Mouse (Mus musculus) intestine, postnatal 0 days (tissue): ENCODE results near the gene Olfr791. TPM values are rescaled to one million over a fixed set of nuclear protein-coding genes. Genes with fewer than 3 reads are reported as not detected.

Source experiments
- ATAC-seq: fragments of 200-750 bp; cut with Nextera tagmentation; 2 replicates; pipeline ENCODE4 v1.8.0; 2017; ENCODE audit warnings: mild to moderate bottlenecking, moderate TSS enrichment, moderate library complexity
- H3K27ac ChIP-seq: fragments of 300-500 bp; sonication (generic); 2 replicates; pipeline ENCODE4 v1.5.1; 2014; ENCODE audit warnings: mild to moderate bottlenecking, low read depth, low read length, moderate library complexity
- H3K27me3 ChIP-seq: fragments of 300-500 bp; sonication (generic); replicated peaks from 2 replicates; pipeline ENCODE4 v1.6.1; 2014; ENCODE audit warnings: low read length, mixed read lengths; ENCODE audit not compliant: control insufficient read depth, insufficient read depth
- H3K36me3 ChIP-seq: fragments of 300-500 bp; sonication (generic); 2 replicates; pipeline ENCODE4 v1.6.1; 2014; ENCODE audit warnings: mild to moderate bottlenecking, moderate library complexity; ENCODE audit not compliant: control insufficient read depth, insufficient read depth
- H3K4me1 ChIP-seq: fragments of 300-500 bp; sonication (generic); replicated peaks from 2 replicates; pipeline ENCODE4 v1.6.1; 2014; ENCODE audit warnings: antibody characterized with exemption, low read length, mixed read lengths; ENCODE audit not compliant: control insufficient read depth, insufficient read depth
- H3K4me2 ChIP-seq: fragments of 300-500 bp; sonication (generic); replicated peaks from 2 replicates; pipeline ENCODE4 v1.6.1; 2014; ENCODE audit warnings: low read depth, mild to moderate bottlenecking, moderate library complexity
- H3K4me3 ChIP-seq: fragments of 300-500 bp; sonication (generic); 2 replicates; pipeline ENCODE4 v1.5.1; 2014; ENCODE audit warnings: low read depth, low read length
- H3K9ac ChIP-seq: fragments of 300-500 bp; sonication (generic); 2 replicates; pipeline ENCODE4 v1.6.1; 2014; ENCODE audit warnings: mild to moderate bottlenecking, low read depth, low read length
- H3K9me3 ChIP-seq: fragments of 300-500 bp; sonication (generic); 2 replicates; pipeline ENCODE4 v1.6.1; 2016; ENCODE audit warnings: mixed run types; ENCODE audit not compliant: control insufficient read depth
- CTCF ChIP-seq: sonication (generic); IDR thresholded peaks from 2 replicates; pipeline ENCODE4 v1.5.1; 2016; ENCODE audit warnings: low read depth, mild to moderate bottlenecking, control low read depth, antibody characterized with exemption, moderate library complexity
- WGBS: fragments of 180-500 bp; shearing (Covaris S2); extraction: QIAGEN DNeasy Blood & Tissue Kit; methylation state at CpG from one replicate; pipeline ENCODE4 v1.1.7; 2014; 5-methylcytosine and 5-hydroxymethylcytosine counted together
- polyA plus RNA-seq: library from polyadenylated mRNA; unstranded; fragments of >200 nt; fragmentation: Nextera tagmentation; extraction: Ambion mirVana; gene quantifications from 2 replicates; pipeline ENCODE4 v1.2.1, GENCODE M21; 2015

Gene Olfr791
- polyA plus RNA-seq, 1 experiment from 2014 or later: not detected

GRCm38 (mm10) chr10:129549354-129549753 is 27.8 kb downstream of the Olfr791 start:
- no peak for TF ChIP-seq CTCF
- WGBS: 61% methylated on average over 1 of the region's 1 CpGs
- H3K4me2 ChIP-seq: no peak overlapping the region
- H3K36me3 ChIP-seq: no peaks in the 10 kb centered on the region
- no peak for ATAC-seq
- no peaks in the 10 kb centered on the region for H3K27me3 ChIP-seq
- H3K27ac ChIP-seq: no peak overlapping the region
- no peaks in the 10 kb centered on the region for H3K4me1 ChIP-seq
- H3K9ac ChIP-seq: no peak overlapping the region
- H3K9me3 ChIP-seq: no peaks in the 10 kb centered on the region
- no peak overlapping the region for H3K4me3 ChIP-seq

GRCm38 (mm10) chr10:129567355-129567754 is 45.8 kb downstream of the Olfr791 start, which contains the start of gene Olfr794:
Olfr794 (plus strand) TSS chr10:129567655.
- Histone ChIP-seq H3K4me3 (no peak within 1 kb of the TSS), H3K27ac (no peak within 1 kb of the TSS), H3K9ac (no peak within 1 kb of the TSS), H3K9me3 (no peaks in the 10 kb centered on the region), H3K4me1 (no peaks in the 10 kb centered on the region), H3K4me2 (no peak within 1 kb of the TSS), H3K36me3 (no peaks in the 10 kb centered on the region), H3K27me3 (no peaks in the 10 kb centered on the region)
- 72% methylated on average over 2 of the region's 2 CpGs for WGBS
- ATAC-seq: no peak
- no peak for TF ChIP-seq CTCF

- H3K4me2 ChIP-seq: no peak overlapping the region
- no peaks in the 10 kb centered on the region for H3K9me3 ChIP-seq
- H3K9ac ChIP-seq: no peak overlapping the region
- H3K27ac ChIP-seq: no peak overlapping the region
- ATAC-seq: no peak
- H3K36me3 ChIP-seq: no peaks in the 10 kb centered on the region
- 64% methylated on average over 1 of the region's 1 CpGs for WGBS
- no peak for TF ChIP-seq CTCF
- H3K4me3 ChIP-seq: no peak overlapping the region
- no peaks in the 10 kb centered on the region for H3K4me1 ChIP-seq
- H3K27me3 ChIP-seq: no peaks in the 10 kb centered on the region
Observed at GRCm38 (mm10) chr10:129577066-129577465, 55.5 kb downstream of the Olfr791 start.

Other genes with a start within 250 kb of the Olfr791 start
- gene Olfr780, start 203.7 kb upstream of the Olfr791 start, polyA plus RNA-seq: not detected in 2 replicates
- not detected in 2 replicates for gene Olfr781, start 192.9 kb upstream of the Olfr791 start, polyA plus RNA-seq
- not detected in 2 replicates for gene Olfr782, start 172.9 kb upstream of the Olfr791 start, polyA plus RNA-seq
- 0.04 TPM in 1 of 2 replicates, not detected in the other for gene Olfr784, start 137.7 kb upstream of the Olfr791 start, polyA plus RNA-seq
- gene Olfr785, start 116.4 kb upstream of the Olfr791 start, polyA plus RNA-seq: not detected in 2 replicates
- not detected in 2 replicates for gene Olfr786, start 94.5 kb upstream of the Olfr791 start, polyA plus RNA-seq
- not detected in 2 replicates for gene Olfr787, start 59.9 kb upstream of the Olfr791 start, polyA plus RNA-seq
- gene Olfr788, start 50.8 kb upstream of the Olfr791 start, polyA plus RNA-seq: not detected in 2 replicates
- not detected in 2 replicates for gene Olfr789, start 37.0 kb upstream of the Olfr791 start, polyA plus RNA-seq
- not detected in 2 replicates for gene Olfr790, start 23.3 kb upstream of the Olfr791 start, polyA plus RNA-seq
- not detected in 2 replicates for gene Olfr792, start 17.4 kb downstream of the Olfr791 start, polyA plus RNA-seq
- gene Olfr794, start 45.9 kb downstream of the Olfr791 start, polyA plus RNA-seq: not detected in 2 replicates
- not detected in 2 replicates for gene Olfr796, start 90.8 kb downstream of the Olfr791 start, polyA plus RNA-seq
- not detected in 2 replicates for gene Olfr798, start 106.1 kb downstream of the Olfr791 start, polyA plus RNA-seq
- not detected in 2 replicates for gene Olfr799, start 115.7 kb downstream of the Olfr791 start, polyA plus RNA-seq
- gene Olfr800, start 135.9 kb downstream of the Olfr791 start, polyA plus RNA-seq: not detected in 2 replicates
- gene Olfr801, start 152.1 kb downstream of the Olfr791 start, polyA plus RNA-seq: not detected in 2 replicates
- gene Olfr802, start 166.4 kb downstream of the Olfr791 start, polyA plus RNA-seq: not detected in 2 replicates
- gene Olfr803, start 172.5 kb downstream of the Olfr791 start, polyA plus RNA-seq: not detected in 2 replicates
- not detected in 2 replicates for gene Olfr804, start 181.4 kb downstream of the Olfr791 start, polyA plus RNA-seq
- gene Olfr805, start 207.6 kb downstream of the Olfr791 start, polyA plus RNA-seq: not detected in 2 replicates
- gene Olfr806, start 220.1 kb downstream of the Olfr791 start, polyA plus RNA-seq: not detected in 2 replicates
- gene Olfr807, start 236.0 kb downstream of the Olfr791 start, polyA plus RNA-seq: not detected in 2 replicates
- gene Olfr808, start 243.7 kb downstream of the Olfr791 start, polyA plus RNA-seq: not detected in 2 replicates